Mouse (Mus musculus) heart, embryonic 16.5 days (tissue): ENCODE measurements at regions not wholly inside any gene's neighbourhood (a gene's known extent, or its start where the extent isn't known, plus 50 kb on each side); places are given as distances from the start of the nearest gene placed in this dataset.

Experiments used
- ATAC-seq: fragments of 200-750 bp; cut with Nextera tagmentation; replicated peaks from 2 replicates; pipeline ENCODE4 v1.8.0; 2017; ENCODE audit warnings: moderate number of reproducible peaks; ENCODE audit not compliant: insufficient read depth, low FRiP score; ENCODE audit errors: extremely low read depth
- H3K27ac ChIP-seq: fragments of 300-500 bp; sonication (generic); 2 replicates; pipeline ENCODE4 v1.5.1; 2014; ENCODE audit warnings: mild to moderate bottlenecking, low read length, control low read depth, moderate library complexity
- H3K27me3 ChIP-seq: fragments of 300-500 bp; sonication (generic); 2 replicates; pipeline ENCODE4 v1.6.1; 2014; ENCODE audit warnings: low read length, mixed read lengths; ENCODE audit not compliant: control insufficient read depth, insufficient read depth
- H3K36me3 ChIP-seq: fragments of 300-500 bp; sonication (generic); 2 replicates; pipeline ENCODE4 v1.6.1; 2014; ENCODE audit not compliant: control insufficient read depth, insufficient read depth
- H3K4me1 ChIP-seq: fragments of 300-500 bp; sonication (generic); 2 replicates; pipeline ENCODE4 v1.6.1; 2014; ENCODE audit warnings: low read length, mixed read lengths; ENCODE audit not compliant: control insufficient read depth, insufficient read depth
- H3K4me2 ChIP-seq: fragments of 300-500 bp; sonication (generic); 2 replicates; pipeline ENCODE4 v1.6.1; 2014; ENCODE audit warnings: low read depth, mild to moderate bottlenecking, control low read depth, low read length
- H3K4me3 ChIP-seq: fragments of 300-500 bp; sonication (generic); 2 replicates; pipeline ENCODE4 v1.5.1; 2014; ENCODE audit warnings: mild to moderate bottlenecking, control low read depth, low read length
- H3K9ac ChIP-seq: fragments of 300-500 bp; sonication (generic); 2 replicates; pipeline ENCODE4 v1.6.1; 2014; ENCODE audit warnings: low read length, control low read depth
- H3K9me3 ChIP-seq: fragments of 300-500 bp; sonication (generic); replicated peaks from 2 replicates; pipeline ENCODE4 v1.6.1; 2016; ENCODE audit warnings: low read length; ENCODE audit not compliant: control insufficient read depth
- WGBS: fragments of 180-500 bp; shearing (Covaris S2); extraction: QIAGEN DNeasy Blood & Tissue Kit; methylation state at CpG from one replicate; pipeline ENCODE4 v1.1.7; 2014; 5-methylcytosine and 5-hydroxymethylcytosine counted together

DNA sequence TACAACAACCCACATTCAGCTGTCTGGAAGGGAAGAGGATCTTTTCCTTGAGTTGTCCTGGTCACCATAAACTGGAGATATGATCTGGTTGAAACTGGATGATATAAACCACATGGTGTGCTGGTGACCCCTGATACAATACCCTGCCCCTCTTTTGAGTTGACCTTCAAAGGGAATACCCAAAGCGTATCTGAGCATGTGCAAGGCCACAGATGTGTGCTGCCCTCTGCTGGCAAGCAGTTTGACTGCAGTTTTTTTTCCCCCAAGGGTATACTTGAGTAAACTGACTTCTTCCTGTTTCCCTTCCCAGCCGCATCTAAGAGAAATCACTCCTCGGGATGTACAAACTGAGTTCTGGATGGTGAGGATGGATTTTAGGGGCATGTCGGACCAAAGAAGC, 59.1 kb upstream of the Mbip start:
- H3K4me3 ChIP-seq, result no peak overlapping the region
- H3K4me2 ChIP-seq, result no peak overlapping the region
- no peak overlapping the region for H3K9ac ChIP-seq
- no peaks in the 10 kb centered on the region for H3K9me3 ChIP-seq
- H3K4me1 ChIP-seq, result no peaks in the 10 kb centered on the region
- no peaks in the 10 kb centered on the region for H3K36me3 ChIP-seq
- ATAC-seq, result no peak
- H3K27me3 ChIP-seq, result no peaks in the 10 kb centered on the region
- no peak overlapping the region for H3K27ac ChIP-seq
- WGBS, result 41% methylated on average over 4 of the region's 4 CpGs

GRCm38 (mm10) chr12:56404262-56404661, 58.6 kb upstream of the Mbip start:
- H3K4me2 ChIP-seq, result no peak overlapping the region
- no peak overlapping the region for H3K27ac ChIP-seq
- no peak for ATAC-seq
- no peaks in the 10 kb centered on the region for H3K4me1 ChIP-seq
- H3K9me3 ChIP-seq, result no peaks in the 10 kb centered on the region
- no peaks in the 10 kb centered on the region for H3K36me3 ChIP-seq
- no peak overlapping the region for H3K9ac ChIP-seq
- no peak overlapping the region for H3K4me3 ChIP-seq
- H3K27me3 ChIP-seq, result no peaks in the 10 kb centered on the region
- 68% methylated on average over 2 of the region's 2 CpGs for WGBS

- H3K27ac ChIP-seq, result no peak overlapping the region
- H3K9ac ChIP-seq, result no peak overlapping the region
- no peak overlapping the region for H3K4me3 ChIP-seq
- WGBS, result 64% methylated on average over 6 of the region's 6 CpGs
- no peak overlapping the region for H3K4me2 ChIP-seq
- ATAC-seq, result no peak
- no peaks in the 10 kb centered on the region for H3K4me1 ChIP-seq
- H3K27me3 ChIP-seq, result no peaks in the 10 kb centered on the region
- H3K9me3 ChIP-seq, result no peaks in the 10 kb centered on the region
- no peaks in the 10 kb centered on the region for H3K36me3 ChIP-seq
These were observed 57.9 kb upstream of the Mbip start for GRCm38 (mm10) chr12:56403626-56404025.

GRCm38 (mm10) chr12:56402844-56403243, 57.1 kb upstream of the Mbip start:
- H3K4me1 ChIP-seq, result no peaks in the 10 kb centered on the region
- 81% methylated on average over 6 of the region's 6 CpGs for WGBS
- H3K36me3 ChIP-seq, result no peaks in the 10 kb centered on the region
- H3K27me3 ChIP-seq, result no peaks in the 10 kb centered on the region
- H3K27ac ChIP-seq, result no peak overlapping the region
- no peaks in the 10 kb centered on the region for H3K9me3 ChIP-seq
- no peak overlapping the region for H3K4me3 ChIP-seq
- ATAC-seq, result no peak
- H3K4me2 ChIP-seq, result no peak overlapping the region
- no peak overlapping the region for H3K9ac ChIP-seq

DNA sequence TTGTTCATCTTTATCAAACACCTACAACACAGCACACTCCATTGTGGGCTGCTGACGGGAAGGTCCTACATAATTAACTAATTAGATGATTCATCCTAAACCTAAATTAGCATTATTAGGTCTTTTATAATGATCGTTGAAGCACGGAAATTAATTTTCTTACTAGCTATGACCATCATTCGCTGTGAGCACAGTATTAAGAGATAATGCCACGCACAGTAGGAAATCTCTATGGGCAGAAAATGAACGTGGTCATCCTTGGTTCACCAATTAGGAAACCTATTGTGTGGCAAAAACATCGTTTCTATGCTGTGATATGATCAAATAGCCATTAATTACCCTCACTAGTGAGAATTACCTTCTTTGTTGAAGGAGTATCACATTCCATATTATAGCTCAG, 56.4 kb upstream of the Mbip start:
- Histone ChIP-seq H3K9ac (no peak overlapping the region), H3K4me1 (no peaks in the 10 kb centered on the region), H3K4me3 (no peak overlapping the region), H3K27ac (no peak overlapping the region), H3K27me3 (no peaks in the 10 kb centered on the region), H3K9me3 (no peaks in the 10 kb centered on the region), H3K4me2 (no peak overlapping the region), H3K36me3 (no peaks in the 10 kb centered on the region)
- 77% methylated on average over 7 of the region's 7 CpGs for WGBS
- no peak for ATAC-seq
